Mouse (Mus musculus) olfactory bulb, adult 2 months (tissue): ENCODE measurements around the gene Capn15. TPM values are rescaled to one million over a fixed set of nuclear protein-coding genes. Genes with fewer than 3 reads are reported as not detected.

ENCODE experiments used
- H3K27ac ChIP-seq: fragments of 200-500 bp; 2 replicates; pipeline ENCODE4 v1.5.1; 2012; ENCODE audit warnings: low read depth, low read length; ENCODE audit not compliant: insufficient read depth
- H3K4me1 ChIP-seq: fragments of 200-500 bp; 2 replicates; pipeline ENCODE4 v1.6.1; 2012; ENCODE audit warnings: low read length; ENCODE audit not compliant: control insufficient read depth, insufficient read depth
- H3K4me3 ChIP-seq: fragments of 200-500 bp; 2 replicates; pipeline ENCODE4 v1.5.1; 2012; ENCODE audit warnings: mild to moderate bottlenecking, low read depth, low read length, moderate library complexity; ENCODE audit not compliant: insufficient read depth
- CTCF ChIP-seq: fragments of 200-500 bp; IDR thresholded peaks from 2 replicates; pipeline ENCODE4 v1.5.1; 2012; ENCODE audit warnings: low read depth, mild to moderate bottlenecking, low read length, moderate library complexity; ENCODE audit not compliant: insufficient read depth
- POLR2A ChIP-seq: fragments of 200-500 bp; IDR thresholded peaks from 2 replicates; pipeline ENCODE4 v1.6.1; 2012; ENCODE audit warnings: mild to moderate bottlenecking, low read depth, low read length, moderate library complexity; ENCODE audit not compliant: insufficient read depth
- WGBS: fragments of 180-500 bp; shearing (Covaris S2); methylation state at CpG from one replicate; pipeline ENCODE4 v1.1.7; 2018; 5-methylcytosine and 5-hydroxymethylcytosine counted together
- polyA plus RNA-seq: library from polyadenylated mRNA; stranded (reverse); fragments of >200 nt; gene quantifications from 2 replicates; pipeline ENCODE4 v1.2.4, GENCODE M21; 2012; ENCODE audit warnings: low replicate concordance; ENCODE audit not compliant: missing spikeins, insufficient read depth, insufficient read length

The Capn15 gene
- polyA plus RNA-seq, 1 experiment, result not detected

- Histone ChIP-seq H3K27ac (peak overlapping the region; percentile 69), H3K4me1 (peaks cover 23% of the 10 kb centered on the region), H3K4me3 (no peak overlapping the region)
- 54% methylated on average over 3 of the region's 3 CpGs for WGBS
- TF ChIP-seq POLR2A (no peak), CTCF (no peak)
Observed at GRCm38 (mm10) chr17:26018388-26018787, 32.8 kb upstream of the Capn15 start.

- WGBS, result 47% methylated on average over 5 of the region's 5 CpGs
Observed at GRCm38 (mm10) chr17:26017949-26018348, 32.4 kb upstream of the Capn15 start.

GRCm38 (mm10) chr17:26017021-26017420 is 31.4 kb upstream of the Capn15 start:
- no peak overlapping the region for H3K27ac ChIP-seq
- 61% methylated on average over 3 of the region's 3 CpGs for WGBS
- TF ChIP-seq POLR2A (no peak), CTCF (no peak)
- H3K4me1 ChIP-seq, result peaks cover 21% of the 10 kb centered on the region
- no peak overlapping the region for H3K4me3 ChIP-seq

More at GRCm38 (mm10) chr17:26017949-26018348, 32.4 kb upstream of the Capn15 start:
- Histone ChIP-seq H3K4me3 (no peak overlapping the region), H3K4me1 (peaks cover 23% of the 10 kb centered on the region), H3K27ac (peak overlapping the region; percentile 69; the same call in 1 of the 2 replicates)
- TF ChIP-seq POLR2A, result no peak
- TF ChIP-seq CTCF, result no peak

- TF ChIP-seq CTCF, result no peak
- TF ChIP-seq POLR2A, result no peak
- no peak overlapping the region for H3K27ac ChIP-seq
- H3K4me3 ChIP-seq, result no peak overlapping the region
- WGBS, result 73% methylated on average over 10 of the region's 10 CpGs
- H3K4me1 ChIP-seq, result peaks cover 15% of the 10 kb centered on the region
Observed at GRCm38 (mm10) chr17:26013711-26014110, 28.1 kb upstream of the Capn15 start.

GRCm38 (mm10) chr17:26011841-26012460 is 26.4 kb upstream of the Capn15 start:
- no peak for TF ChIP-seq POLR2A
- peak; percentile 68 for TF ChIP-seq CTCF
- WGBS, result 20% methylated on average over 15 of the region's 15 CpGs
- no peak overlapping the region for H3K4me3 ChIP-seq
- H3K27ac ChIP-seq, result no peak overlapping the region
- H3K4me1 ChIP-seq, result peaks cover 10% of the 10 kb centered on the region

- Histone ChIP-seq H3K4me3 (no peak overlapping the region), H3K27ac (no peak overlapping the region), H3K4me1 (peaks cover 15% of the 10 kb centered on the region)
- no peak for TF ChIP-seq POLR2A
- TF ChIP-seq CTCF, result no peak; the same call in 1 of the 2 replicates
- WGBS, result 17% methylated on average over 4 of the region's 4 CpGs
Observed at GRCm38 (mm10) chr17:26009540-26009939, 23.9 kb upstream of the Capn15 start.

GRCm38 (mm10) chr17:26008787-26009186 is 23.2 kb upstream of the Capn15 start:
- WGBS, result 91% methylated on average over 7 of the region's 7 CpGs
- H3K4me3 ChIP-seq, result no peak overlapping the region

GRCm38 (mm10) chr17:26008331-26008730 is 22.7 kb upstream of the Capn15 start:
- TF ChIP-seq POLR2A, result no peak
- TF ChIP-seq CTCF, result no peak
- H3K27ac ChIP-seq, result no peak overlapping the region
- H3K4me1 ChIP-seq, result peaks cover 15% of the 10 kb centered on the region
- H3K4me3 ChIP-seq, result no peak overlapping the region

More at GRCm38 (mm10) chr17:26008787-26009186, 23.2 kb upstream of the Capn15 start:
- no peak for TF ChIP-seq POLR2A
- no peak for TF ChIP-seq CTCF
- Histone ChIP-seq H3K4me1 (peaks cover 15% of the 10 kb centered on the region), H3K27ac (no peak overlapping the region)

GRCm38 (mm10) chr17:26007646-26008045 is 22.1 kb upstream of the Capn15 start:
- peaks cover 15% of the 10 kb centered on the region for H3K4me1 ChIP-seq
- no peak for TF ChIP-seq CTCF
- TF ChIP-seq POLR2A, result no peak
- H3K4me3 ChIP-seq, result no peak overlapping the region
- no peak overlapping the region for H3K27ac ChIP-seq
- 70% methylated on average over 2 of the region's 2 CpGs for WGBS
